Comparison of ENCODE assay signal across 8 mouse cellular contexts in genomic region chr14:26491150-26491549, GRCm38 (mm10). TPM values are rescaled to one million over a fixed set of nuclear protein-coding genes. Genes with fewer than 3 reads are reported as not detected.
DNase-seq lines count a peak whose midpoint lies in the region; ATAC-seq and TF ChIP-seq lines count a peak whose summit lies in the region.

No protein-coding gene starts in this region.

- H3K9me3 ChIP-seq in heart, embryonic 11.5 days (replicated peaks; ENCODE audit: control insufficient read depth, low read length) = no peaks in the 10 kb centered on the region
- no peaks in the 10 kb centered on the region for H3K9me3 ChIP-seq in forebrain, embryonic 13.5 days (replicated peaks)

- H3K9ac ChIP-seq in heart, embryonic 11.5 days (ENCODE audit: low read depth, low read length) = no peak overlapping the region
- H3K9ac ChIP-seq in forebrain, embryonic 13.5 days = no peak overlapping the region

- no peaks in the 10 kb centered on the region for H3K36me3 ChIP-seq in heart, embryonic 11.5 days (ENCODE audit: control insufficient read depth, insufficient read depth, low read length)
- no peaks in the 10 kb centered on the region for H3K36me3 ChIP-seq in forebrain, embryonic 13.5 days (ENCODE audit: poor library complexity, severe bottlenecking)
- no peaks in the 10 kb centered on the region for H3K36me3 ChIP-seq in small intestine, adult 2 months (ENCODE audit: control insufficient read depth, insufficient read depth, low read length)

- peak; percentile 92 for DNase-seq in heart, adult 11 months
- peak; percentile 14 for DNase-seq in brain, embryonic 18.5 days (ENCODE audit: low read depth, low spot score)
- peak; percentile 36 to 62 for DNase-seq in layer of hippocampus, postnatal 36 days

- no peak overlapping the region for H3K27ac ChIP-seq in heart, embryonic 11.5 days (ENCODE audit: low read depth, low read length)
- no peak overlapping the region for H3K27ac ChIP-seq in forebrain, embryonic 13.5 days
- H3K27ac ChIP-seq in small intestine, adult 2 months (ENCODE audit: insufficient read depth, low read depth, low read length) = no peak overlapping the region

- ATAC-seq in heart, embryonic 11.5 days (replicated peaks; ENCODE audit: insufficient number of reproducible peaks, low FRiP score, low TSS enrichment) = no peak
- peak; percentile 73 for ATAC-seq in forebrain, embryonic 13.5 days
- peak; percentile 81 to 99 for ATAC-seq in hematopoietic stem cell, adult 5-6 weeks (replicated peaks in 1 of 2; ENCODE audit: insufficient read depth in 1 of 2, low FRiP score in 2 of 2, low TSS enrichment in 1 of 2, low read depth in 1 of 2, poor library complexity in 2 of 2, severe bottlenecking in 2 of 2)
- ATAC-seq in megakaryocyte progenitor cell, adult 5-6 weeks (replicated peaks; ENCODE audit: poor library complexity) = peak; percentile 99

- no peak for TF ChIP-seq POLR2A in small intestine, adult 2 months (IDR thresholded peaks at IDR 0.05; ENCODE audit: low read depth, low read length)

- H3K4me3 ChIP-seq in heart, embryonic 11.5 days (ENCODE audit: low read depth, low read length) = no peak overlapping the region
- H3K4me3 ChIP-seq in forebrain, embryonic 13.5 days = no peak overlapping the region
- no peak overlapping the region for H3K4me3 ChIP-seq in small intestine, adult 2 months (ENCODE audit: low read depth, low read length)

- WGBS in heart, embryonic 11.5 days (ENCODE audit: insufficient replicate concordance) = 23% methylated on average over 2 of the region's 2 CpGs
- 27% methylated on average over 2 of the region's 2 CpGs for WGBS in forebrain, embryonic 13.5 days
- 23% methylated on average over 2 of the region's 2 CpGs for WGBS in small intestine, adult 2 months

- TF ChIP-seq CTCF in small intestine, adult 2 months (IDR thresholded peaks at IDR 0.05; ENCODE audit: extremely low read depth, insufficient read length, insufficient replicate concordance, low read depth, low read length) = peak; percentile 74; the same call in 1 of the 2 replicates

- H3K27me3 ChIP-seq in heart, embryonic 11.5 days (ENCODE audit: control insufficient read depth, insufficient read depth, low read length) = no peaks in the 10 kb centered on the region
- no peaks in the 10 kb centered on the region for H3K27me3 ChIP-seq in forebrain, embryonic 13.5 days
- no peaks in the 10 kb centered on the region for H3K27me3 ChIP-seq in small intestine, adult 2 months (ENCODE audit: control insufficient read depth, insufficient read depth, low read length)

- no peak overlapping the region for H3K4me2 ChIP-seq in heart, embryonic 11.5 days
- no peak overlapping the region for H3K4me2 ChIP-seq in forebrain, embryonic 13.5 days

- peaks cover 3% of the 10 kb centered on the region; the same call in 1 of the 2 replicates for H3K4me1 ChIP-seq in heart, embryonic 11.5 days (ENCODE audit: control insufficient read depth, insufficient read depth, low read length)
- peaks cover 8% of the 10 kb centered on the region; the same call in 1 of the 2 replicates for H3K4me1 ChIP-seq in forebrain, embryonic 13.5 days
- H3K4me1 ChIP-seq in small intestine, adult 2 months (ENCODE audit: control insufficient read depth, insufficient read depth, insufficient read length, low read length) = no peaks in the 10 kb centered on the region

RNA-seq across cellular contexts. Expression of gene Slmap, which starts 43.6 kb away (rescaled TPM):
- 76.2 and 91.2 TPM in 2 replicates for polyA plus RNA-seq in heart, embryonic 11.5 days (2014; fragmentation: Nextera tagmentation; extraction: Ambion mirVana)
- 12.1 and 12.7 TPM in 2 replicates for polyA plus RNA-seq in forebrain, embryonic 13.5 days (2015; fragmentation: Nextera tagmentation; extraction: Ambion mirVana)
- 63.6 and 69.5 TPM in 2 replicates for total RNA-seq in hematopoietic stem cell, adult 5-6 weeks (2017)
- 100 to 1,000 TPM in 1 of 2 experiments, 10 to 100 TPM in 1; 99.2 to 104 TPM for total RNA-seq in layer of hippocampus, postnatal 36 days (2021)
- 82.4 and 91.7 TPM in 2 replicates for total RNA-seq in megakaryocyte progenitor cell, adult 5-6 weeks (2015)
- total RNA-seq in megakaryocyte progenitor cell, adult 5-6 weeks (2017) = 56.8 and 78.7 TPM in 2 replicates
- 14.5 and 25.1 TPM in 2 replicates for polyA plus RNA-seq in small intestine, adult 2 months (2012; rRNA removed)

Comparison
In these comparisons a context has a peak if more than half of its experiments do, and no peak if none do; other contexts are left out.
1. DNase-seq: peak in every context shown above with its lines; median percentile 92 in heart, adult 11 months; 49 in layer of hippocampus, postnatal 36 days; 14 in brain, embryonic 18.5 days.